Mouse (Mus musculus) CD4-positive, CD25-positive, alpha-beta regulatory T cell (primary cell): ENCODE results near the gene Gabra5. TPM values are rescaled to one million over a fixed set of nuclear protein-coding genes. Genes with fewer than 3 reads are reported as not detected.

Experiments
- polyA plus RNA-seq: library from polyadenylated mRNA; unstranded; fragments of 100-300 nt; shearing (Covaris generic); gene quantifications from one replicate; pipeline ENCODE4 v1.2.1, GENCODE M21; 2017

Gene Gabra5
- polyA plus RNA-seq = not detected

GRCm38 (mm10) chr7:57509681-57510141, at the start of gene Gabra5:
Gene Gabra5, minus strand, starts transcription at chr7:57510059.

GRCm38 (mm10) chr7:57419392-57419791, 90.5 kb downstream of the Gabra5 start, which contains the start of gene Gabrb3:
Gene Gabrb3, plus strand, starts transcription at chr7:57419692.

GRCm38 (mm10) chr7:57386517-57387340, 123.1 kb downstream of the Gabra5 start, which contains the start of gene Gabrg3:
Gene Gabrg3, minus strand, starts transcription at chr7:57387188.

Other genes starting within 250 kb of the Gabra5 start
- gene Gabrg3, start 122.9 kb downstream of the Gabra5 start, polyA plus RNA-seq = 0.02 TPM
- gene Gabrb3, start 90.4 kb downstream of the Gabra5 start, polyA plus RNA-seq = not detected